Mouse (Mus musculus): ENCODE results near the gene Iah1. TPM values are rescaled to one million over a fixed set of nuclear protein-coding genes. Genes with fewer than 3 reads are reported as not detected.

Gene Iah1
- polyA plus RNA-seq, 1 experiment from 2014 or later, result 67.7 TPM

Other genes with a start within 250 kb of the Iah1 start
- gene Cpsf3, start 31.0 kb upstream of the Iah1 start, polyA plus RNA-seq (2015; fragmentation: Nextera tagmentation; extraction: Ambion mirVana), result 112 and 115 TPM in 2 replicates
- gene Itgb1bp1, start 30.1 kb upstream of the Iah1 start, polyA plus RNA-seq (2015; fragmentation: Nextera tagmentation; extraction: Ambion mirVana), result 45.8 and 46.0 TPM in 2 replicates
- gene Adam17, start 57.2 kb downstream of the Iah1 start, polyA plus RNA-seq (2015; fragmentation: Nextera tagmentation; extraction: Ambion mirVana), result 42.9 and 44.9 TPM in 2 replicates
- 741 and 774 TPM in 2 replicates for gene Ywhaq, start 101.2 kb downstream of the Iah1 start, polyA plus RNA-seq (2015; fragmentation: Nextera tagmentation; extraction: Ambion mirVana)

Data from kidney, embryonic 15.5 days (tissue).